22 mouse cellular contexts compared by ENCODE assay signal in the genomic region with DNA sequence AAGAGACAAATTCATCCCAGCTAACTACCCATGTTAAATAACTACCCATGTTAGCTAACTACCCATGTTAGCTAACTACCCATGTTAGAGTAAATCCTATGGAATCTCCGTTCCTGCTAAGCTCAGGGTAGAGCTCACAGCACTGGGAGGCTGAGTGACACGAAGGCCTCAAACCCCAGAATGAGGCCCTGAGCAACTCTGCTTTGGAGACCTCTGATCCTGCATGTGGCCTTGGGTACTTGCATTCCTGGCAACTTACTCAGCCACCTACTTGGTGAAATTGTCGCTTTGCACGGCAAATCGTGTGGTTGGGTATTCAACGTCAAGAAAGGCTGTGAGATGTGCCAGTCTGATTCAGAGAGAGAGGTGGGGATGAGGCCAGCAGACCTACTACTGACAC. TPM values are rescaled to one million over a fixed set of nuclear protein-coding genes. Genes with fewer than 3 reads are reported as not detected.
DNase-seq lines count a peak whose midpoint lies in the region; ATAC-seq and TF ChIP-seq lines count a peak whose summit lies in the region.
"Had no signal": no experiment of that assay in that cellular context is flagged by ENCODE, and none has a peak within 500 bp of the region (broad histone marks: within the 10 kb centered on the region; RNA-seq: fewer than 3 reads in every experiment).

No protein-coding gene starts in this region.

- ATAC-seq in megakaryocyte, adult 5-6 weeks (ENCODE audit: poor library complexity, severe bottlenecking), result no peak
- ATAC-seq: activated CD4-positive, CD25-positive, alpha-beta regulatory T cell, adult 4 months; CD4-positive, CD25-positive, alpha-beta regulatory T cell, adult 4 months; forebrain, embryonic 14.5 days; intestine, postnatal 0 days had no signal

- peak overlapping the region; percentile 48 for H3K4me2 ChIP-seq in myocyte (ENCODE audit: low read depth)
- H3K4me2 ChIP-seq: heart, embryonic 12.5 days; hindbrain, embryonic 12.5 days; hindbrain, embryonic 15.5 days had no signal

- intact Hi-C loops in gastrocnemius, adult 2 months (cut with DNase I), result no loop called here
- intact Hi-C loops in gastrocnemius, postnatal 36 days (cut with DNase I), result no loop called here

- H3K36me3 ChIP-seq in megakaryocyte, embryonic 14.5 days (replicated peaks; ENCODE audit: low read length), result peaks cover 81% of the 10 kb centered on the region
- H3K36me3 ChIP-seq in myocyte (ENCODE audit: control insufficient read depth, insufficient read depth), result no peaks in the 10 kb centered on the region
- H3K36me3 ChIP-seq: hindbrain, embryonic 12.5 days; hindbrain, embryonic 15.5 days had no signal

- H3K27me3 ChIP-seq in megakaryocyte, embryonic 14.5 days (replicated peaks), result no peaks in the 10 kb centered on the region
- no peaks in the 10 kb centered on the region for H3K27me3 ChIP-seq in myocyte (ENCODE audit: control insufficient read depth, insufficient read depth, insufficient read length)
- H3K27me3 ChIP-seq: heart, embryonic 12.5 days; hindbrain, embryonic 15.5 days had no signal

- TF ChIP-seq POLR2A in myocyte (IDR thresholded peaks at IDR 0.05; ENCODE audit: insufficient read length, low read depth), result no peak

- no peaks in the 10 kb centered on the region for H3K79me2 ChIP-seq in myocyte (ENCODE audit: control insufficient read depth, insufficient read depth)

- peak overlapping the region; percentile 79 for H3K27ac ChIP-seq in gastrocnemius, adult 2 months
- H3K27ac ChIP-seq in layer of hippocampus, adult 2 months, result no peak overlapping the region
- H3K27ac ChIP-seq: hindbrain, embryonic 12.5 days; hindbrain, embryonic 15.5 days had no signal

- TF ChIP-seq CTCF in gastrocnemius, adult 2 months (IDR thresholded peaks at IDR 0.05), result no peak
- TF ChIP-seq CTCF in layer of hippocampus, adult 2 months (conservative IDR thresholded peaks at IDR 0.05), result no peak

- DNase-seq in adrenal gland, adult 2 months, result peak; percentile 26
- DNase-seq in adrenal gland, postnatal 14 days, result no peak
- no peak for DNase-seq in gastrocnemius, adult 2 months
- no peak for DNase-seq in gastrocnemius, postnatal 36 days
- DNase-seq in layer of hippocampus, adult 2 months (ENCODE audit: low spot score in 2 of 2), result no peak
- DNase-seq: B cell, adult 2 months; cerebellum, adult 18-20 months; cerebellum, adult 9-10 months; gastrocnemius, postnatal 25 days; heart, postnatal 14 days; kidney, adult 2 months had no signal

- H3K4me1 ChIP-seq in megakaryocyte, embryonic 14.5 days, result peaks cover 97% of the 10 kb centered on the region
- H3K4me1 ChIP-seq: hindbrain, embryonic 12.5 days; hindbrain, embryonic 15.5 days had no signal

- H3ac ChIP-seq in myocyte (ENCODE audit: control insufficient read depth, insufficient read length), result no peak overlapping the region

- H3K4me3 ChIP-seq in gastrocnemius, adult 2 months, result no peak overlapping the region
- H3K4me3 ChIP-seq in megakaryocyte, embryonic 14.5 days (replicated peaks), result peak overlapping the region; percentile 57
- no peak overlapping the region for H3K4me3 ChIP-seq in myocyte
- H3K4me3 ChIP-seq in layer of hippocampus, adult 2 months, result no peak overlapping the region
- H3K4me3 ChIP-seq: heart, embryonic 12.5 days; hindbrain, embryonic 12.5 days; hindbrain, embryonic 15.5 days had no signal

- no peaks in the 10 kb centered on the region for H3K9me3 ChIP-seq in megakaryocyte, embryonic 14.5 days
- H3K9me3 ChIP-seq: heart, embryonic 12.5 days; hindbrain, embryonic 12.5 days; hindbrain, embryonic 15.5 days had no signal

TF ChIP-seq in myocyte, 11 proteins besides CTCF, POLR2A, EP300 and RAD21:
- no peak for TF ChIP-seq POLR2AphosphoS2 (IDR thresholded peaks at IDR 0.05; ENCODE audit: insufficient read length, low read depth)
- no peak for TF ChIP-seq TCF12 (IDR thresholded peaks at IDR 0.05; ENCODE audit: insufficient read depth, poor library complexity, severe bottlenecking)

RNA-seq across cellular contexts. Expression of gene Ltbp1, which starts 50.6 kb away (rescaled TPM):
- 10 to 100 TPM; 12.7 to 15.1 TPM for total RNA-seq in adrenal gland, adult 2 months (2021)
- polyA plus RNA-seq in adrenal gland, adult 2 months (2012; rRNA removed), result 13.0 and 13.4 TPM in 2 replicates
- 12.7 and 15.8 TPM in 2 replicates for total RNA-seq in adrenal gland, postnatal 14 days (2021)
- total RNA-seq in gastrocnemius, adult 2 months (2021), result 10 to 100 TPM in 1 of 2 experiments, 1 to 10 TPM in 1; 8.9 to 11.0 TPM
- 1 to 10 TPM; 8.0 to 8.3 TPM for total RNA-seq in gastrocnemius, postnatal 36 days (2021)
- 30.6 and 93.5 TPM in 2 replicates for polyA plus RNA-seq in megakaryocyte, embryonic 14.5 days (2012; ENCODE audit: insufficient read depth, low replicate concordance)
- 0.07 and 0.67 TPM in 2 replicates for total RNA-seq in megakaryocyte, adult 5-6 weeks (2015)
- 0.12 and 0.48 TPM in 2 replicates for total RNA-seq in megakaryocyte, adult 5-6 weeks (2017)
- 19.4 TPM for polyA plus RNA-seq in myocyte (2012; fragmentation: generic; extraction: Trizol)
- total RNA-seq in layer of hippocampus, adult 2 months (2021), result 1 to 10 TPM; 6.3 to 7.4 TPM
- total RNA-seq: granulocyte monocyte progenitor cell, adult 5-6 weeks had no signal
